Mouse (Mus musculus) R1 (cell line): ENCODE data around the gene Pde5a.

ENCODE experiments used
- DNase-seq: peaks from one replicate; pipeline ENCODE4 v3.0.0-alpha.2; 2018; ENCODE audit warnings: low read depth, low spot score

Pde5a gene

DNA sequence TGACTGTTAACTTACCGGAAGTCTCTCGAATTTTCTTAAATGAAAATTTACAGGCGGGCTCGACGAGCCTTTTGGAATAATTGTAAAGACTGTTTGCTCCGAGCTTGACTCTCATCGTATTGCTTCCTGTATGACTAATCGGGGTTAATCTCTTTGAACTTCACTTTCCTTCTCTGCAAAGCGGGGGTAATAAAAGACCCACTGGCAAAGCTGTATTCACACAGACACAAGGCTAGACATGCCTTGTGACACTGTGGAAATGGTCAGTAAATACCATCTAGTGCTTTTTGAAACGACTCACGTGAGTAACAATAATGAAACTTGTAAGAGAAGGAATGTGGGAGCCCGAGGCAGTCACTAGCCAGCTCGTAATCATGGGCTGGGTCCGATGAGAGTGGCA, 35.0 kb downstream of the Pde5a start:
- DNase-seq, result no peak

DNA sequence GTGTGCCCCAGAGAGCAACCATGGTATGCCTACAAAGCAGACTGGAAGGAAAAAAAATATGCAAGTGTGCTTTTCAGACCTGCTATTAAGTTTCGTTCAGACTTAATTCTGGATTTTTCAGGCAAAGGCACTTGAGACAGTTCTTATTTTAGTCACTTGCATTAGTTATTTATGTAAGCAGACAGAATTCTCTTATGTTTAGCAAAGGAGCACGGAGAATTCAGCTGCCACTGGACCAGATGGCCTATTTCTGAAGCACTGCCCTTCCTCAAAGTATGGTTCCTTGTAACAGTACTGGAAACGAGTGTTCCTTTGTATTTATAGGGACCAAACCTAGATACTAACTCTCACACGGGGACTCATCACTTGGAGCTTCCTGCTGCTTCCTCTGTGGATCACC, 38.2 kb downstream of the Pde5a start:
- no peak for DNase-seq

DNA sequence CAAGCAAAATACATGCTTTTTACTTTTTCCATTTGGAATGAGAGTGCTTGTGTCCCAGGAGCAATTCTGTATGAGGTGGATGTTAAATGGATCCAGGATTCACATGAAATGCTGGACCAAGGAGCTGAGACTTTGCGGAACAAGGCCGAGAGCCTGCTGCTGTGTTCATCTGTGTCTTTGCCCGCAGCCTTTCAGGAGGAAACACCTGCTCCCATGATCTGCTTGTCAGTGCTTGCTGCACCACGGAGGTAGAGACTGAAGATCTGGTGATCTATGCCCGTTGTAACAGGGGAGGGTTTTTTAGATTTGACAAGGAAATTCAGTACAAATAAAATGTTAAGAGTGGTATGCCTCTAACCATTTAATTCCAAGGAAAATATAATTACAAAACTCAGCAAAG, 39.1 kb downstream of the Pde5a start:
- no peak for DNase-seq

DNA sequence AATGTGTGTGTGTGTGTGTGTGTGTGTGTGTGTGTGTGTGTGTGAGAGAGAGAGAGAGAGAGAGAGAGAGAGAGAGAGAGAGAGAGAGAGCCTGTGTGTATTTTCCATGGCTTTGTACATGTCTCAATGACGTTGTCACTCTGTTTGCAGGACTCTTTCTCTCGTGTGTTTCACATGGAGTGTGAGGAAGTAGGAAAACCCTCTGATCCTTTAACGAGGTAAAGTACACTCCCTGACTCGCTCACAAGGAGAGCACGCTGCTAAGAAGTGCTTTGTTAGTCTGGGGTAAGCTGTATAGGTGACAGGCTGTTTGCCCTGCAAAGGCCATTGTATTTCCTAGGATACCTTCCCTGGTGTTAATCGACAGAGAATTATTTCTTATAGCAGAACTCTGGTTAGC, 52.7 kb downstream of the Pde5a start:
- no peak for DNase-seq

DNA sequence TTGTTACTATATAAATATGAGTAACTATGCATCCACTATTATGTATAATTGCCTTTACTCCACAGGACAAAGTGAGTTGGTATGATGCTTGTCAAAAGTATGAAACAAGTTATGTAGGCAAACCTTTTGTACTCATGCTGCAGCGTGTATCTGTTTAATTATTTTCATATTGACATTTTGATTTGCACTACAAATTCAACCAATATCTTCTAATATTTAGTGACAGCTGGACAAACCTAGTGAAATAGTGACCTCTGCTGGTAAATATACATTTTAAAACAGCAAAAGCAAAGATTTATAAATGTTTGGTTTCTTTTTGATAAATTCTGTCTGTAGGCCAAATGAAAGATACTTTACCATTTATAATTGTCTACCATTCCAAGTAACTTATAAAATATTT, 55.5 kb downstream of the Pde5a start:
- DNase-seq, result no peak

DNA sequence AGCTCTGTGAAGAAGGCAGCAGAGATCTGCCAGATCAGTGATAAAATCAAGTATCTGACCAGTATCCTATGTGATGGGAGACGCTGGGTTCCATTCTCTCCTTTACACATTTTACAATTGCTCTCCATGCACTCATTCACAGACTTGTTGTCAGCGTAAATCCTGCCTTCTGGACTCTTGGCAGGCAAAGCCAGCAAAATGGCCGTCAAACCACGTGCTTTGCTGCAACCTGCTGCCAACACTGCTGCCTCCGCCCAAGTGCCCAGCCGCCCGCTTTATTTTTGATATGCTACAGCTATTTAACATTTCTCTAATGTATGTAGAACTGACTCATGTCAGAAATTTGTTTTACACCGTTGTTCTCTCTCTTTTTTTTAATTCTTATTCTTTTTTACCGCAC, 59.6 kb downstream of the Pde5a start:
- peak; percentile 12 for DNase-seq

DNA sequence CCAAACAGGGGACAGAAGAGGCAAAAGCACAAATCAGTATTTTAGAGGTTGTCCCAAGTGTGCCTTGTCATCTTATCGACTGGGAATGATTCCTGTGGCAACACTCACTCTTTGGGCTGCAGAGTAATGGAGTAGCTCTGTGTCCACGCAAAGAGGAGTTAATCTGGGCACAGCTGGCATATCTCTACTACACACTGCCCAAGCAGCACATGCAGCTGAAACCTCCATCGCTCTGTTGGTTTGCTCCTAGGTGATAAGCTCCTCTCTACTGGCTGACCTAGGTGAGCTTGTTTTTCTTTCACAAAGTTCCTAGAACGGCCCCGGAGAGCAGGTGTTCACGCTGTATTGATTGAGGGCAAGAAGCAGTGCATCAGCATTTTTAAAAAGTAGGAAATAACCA, 60.8 kb downstream of the Pde5a start:
- DNase-seq, result no peak

DNA sequence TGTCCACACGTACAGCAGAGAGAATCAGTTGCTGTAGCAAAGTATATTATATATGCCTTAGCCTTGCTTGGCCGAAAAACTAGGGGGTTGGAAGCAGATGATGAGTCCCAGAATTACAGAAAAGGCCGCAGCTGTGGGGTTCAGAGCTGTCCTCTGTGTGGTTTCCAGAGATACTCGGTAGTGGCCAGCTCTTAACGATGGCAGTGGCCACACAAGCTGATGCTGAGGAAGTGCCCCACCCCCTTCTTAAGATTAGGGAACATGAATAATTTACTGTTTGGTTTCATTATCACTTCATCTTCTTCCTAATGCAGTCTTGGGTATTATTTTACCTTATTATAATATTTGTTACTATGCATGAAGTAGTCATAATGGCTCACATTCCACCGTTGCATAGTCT, 71.3 kb downstream of the Pde5a start:
- no peak for DNase-seq

DNA sequence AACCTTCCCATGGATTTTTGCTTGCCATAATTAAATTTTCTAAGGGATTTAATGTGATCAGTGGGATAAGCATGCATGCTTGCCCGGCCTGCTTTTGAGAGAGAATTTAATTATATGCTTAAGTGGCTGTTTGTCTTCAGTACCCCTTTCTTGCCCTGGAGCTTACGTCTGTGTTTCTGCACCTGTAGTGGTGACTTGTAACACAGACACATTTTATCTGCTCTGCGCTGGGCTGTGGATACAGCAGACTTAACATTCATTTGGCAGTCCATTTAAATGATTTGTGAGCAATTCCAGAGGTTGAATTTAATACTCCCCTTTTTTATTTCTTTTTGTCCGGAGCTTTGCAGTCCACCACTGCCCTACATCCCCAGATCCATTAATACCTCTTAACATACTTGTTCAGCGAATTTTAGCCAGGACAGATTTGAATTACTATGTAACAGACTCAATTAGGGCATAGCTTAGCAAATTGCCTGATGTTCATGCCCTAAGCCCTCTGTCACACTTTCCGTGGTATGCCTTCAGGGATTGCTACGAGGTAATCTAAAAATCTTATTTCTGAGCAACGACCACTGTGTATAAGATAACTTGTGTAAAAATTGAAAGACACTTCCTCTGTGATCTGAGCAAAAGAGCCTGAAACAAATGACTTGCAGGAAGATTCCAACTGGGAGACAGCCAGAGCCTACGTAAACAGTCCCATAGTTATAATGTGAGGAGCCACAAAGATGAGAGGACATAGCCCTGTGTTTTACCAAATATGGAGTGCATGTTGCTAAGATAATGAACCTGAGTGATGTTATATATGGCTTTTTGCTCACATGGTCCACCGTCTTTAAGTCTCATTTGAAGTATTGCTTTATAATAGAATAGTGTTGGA, 72.0 kb downstream of the Pde5a start:
- no peak for DNase-seq

DNA sequence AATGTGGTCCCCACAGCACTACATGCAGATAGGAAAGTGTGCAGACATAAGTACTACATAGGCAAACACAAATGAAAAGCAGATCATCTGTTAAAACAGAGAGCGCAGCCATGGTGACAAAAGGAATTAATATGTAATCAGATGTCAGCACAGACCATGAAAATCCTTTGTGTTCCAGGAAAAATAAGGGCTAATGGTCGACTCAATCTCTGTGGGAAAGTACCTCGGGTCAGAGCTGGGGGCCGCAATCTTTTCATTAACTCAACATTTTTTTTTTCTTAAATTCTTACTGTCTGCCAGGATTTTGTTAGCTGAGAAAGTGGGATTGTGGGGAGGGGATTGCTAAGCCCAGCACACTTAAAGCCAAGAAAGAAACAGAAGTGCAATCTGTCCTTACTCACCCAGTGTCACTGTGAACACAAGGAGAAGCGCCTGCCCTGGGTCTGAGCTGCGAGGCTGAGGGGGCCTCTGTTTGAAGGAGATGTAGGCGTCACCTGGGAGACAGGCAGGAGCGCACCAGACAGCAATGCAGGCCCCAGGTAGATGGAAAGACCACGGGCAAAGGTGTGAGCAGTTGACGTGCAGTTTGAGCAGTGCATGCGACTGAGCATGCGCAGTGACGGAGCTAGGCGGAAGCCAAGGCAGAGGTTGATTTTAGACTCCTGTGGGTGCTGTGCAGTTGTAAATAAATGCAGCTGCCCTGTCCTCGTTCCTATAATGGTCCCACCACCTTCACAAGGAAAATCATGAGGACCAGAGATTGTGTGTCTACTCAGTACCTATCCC, 72.9 kb downstream of the Pde5a start:
- DNase-seq, result no peak

DNA sequence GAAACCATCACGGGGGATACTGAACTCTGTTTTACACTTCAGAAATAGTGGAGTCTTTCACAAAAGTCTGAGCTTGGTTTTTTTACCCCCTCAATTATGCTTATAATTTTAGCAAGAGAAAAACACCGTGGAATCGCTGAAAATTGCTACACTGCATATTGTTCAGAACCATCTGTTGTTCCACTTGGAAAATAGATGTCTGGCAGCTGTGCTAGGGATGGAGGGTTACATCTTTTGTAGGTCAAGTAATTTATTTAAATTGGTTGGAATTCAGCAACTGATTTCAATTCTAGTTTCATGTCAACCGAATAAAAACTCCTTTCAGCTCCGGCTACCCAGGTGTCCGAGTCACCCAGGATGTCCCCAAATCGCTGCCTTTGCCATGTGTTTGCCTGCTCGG, 78.6 kb downstream of the Pde5a start:
- DNase-seq, result no peak

DNA sequence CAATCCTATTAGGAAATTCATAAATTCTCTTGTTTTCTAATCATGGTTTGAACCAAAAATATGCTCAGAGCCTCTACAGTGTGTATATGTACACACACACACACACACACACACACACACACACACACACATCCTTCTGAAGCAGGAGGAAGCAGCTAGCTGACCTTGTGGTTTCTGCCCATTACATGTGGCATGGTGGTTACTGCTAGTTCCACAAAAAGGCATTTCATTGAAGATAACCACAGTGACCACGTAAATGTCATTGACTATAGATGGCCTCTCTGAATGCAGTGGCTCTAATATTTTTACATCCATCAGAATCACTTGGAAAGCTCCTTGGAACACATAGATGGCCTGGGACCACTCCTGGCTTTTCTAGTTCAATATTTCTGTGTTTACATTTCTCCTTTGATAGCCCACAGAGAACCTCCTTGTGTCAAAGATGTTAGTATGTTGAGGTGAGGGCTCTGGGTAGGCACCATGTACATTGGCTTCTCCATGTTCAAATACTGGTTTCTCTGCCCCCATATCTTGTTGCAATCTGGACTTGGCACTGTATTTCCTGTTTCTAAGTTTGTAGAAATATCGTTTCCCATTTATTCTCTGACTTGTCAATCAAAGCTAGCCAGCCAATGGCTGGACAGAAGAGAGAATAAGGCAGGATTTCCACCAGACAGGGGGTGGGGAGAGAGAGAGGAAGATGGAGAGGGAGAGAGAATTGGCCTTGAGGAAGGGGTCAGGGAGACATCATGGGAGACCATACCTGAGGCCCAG, 81.5 kb downstream of the Pde5a start:
- DNase-seq, result no peak

DNA sequence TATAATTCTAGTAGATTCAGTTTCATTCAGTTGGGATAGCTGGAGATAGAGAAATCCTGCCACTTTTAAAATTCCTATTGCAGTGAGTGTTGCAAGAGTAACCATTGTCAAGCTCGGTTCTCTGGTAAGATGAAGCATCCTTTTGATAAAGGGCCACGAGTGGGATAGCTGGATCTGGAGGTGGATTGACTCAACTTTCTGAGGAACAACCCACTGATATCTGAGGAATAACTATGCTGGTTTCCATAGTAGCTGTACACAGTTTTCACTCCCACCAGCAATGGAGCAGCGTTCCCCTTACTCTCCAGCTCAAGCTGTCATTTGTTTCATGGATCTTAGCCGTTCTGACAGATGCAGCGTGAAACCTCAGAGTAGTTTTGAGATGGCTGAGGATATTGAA, 82.2 kb downstream of the Pde5a start:
- DNase-seq, result no peak

DNA sequence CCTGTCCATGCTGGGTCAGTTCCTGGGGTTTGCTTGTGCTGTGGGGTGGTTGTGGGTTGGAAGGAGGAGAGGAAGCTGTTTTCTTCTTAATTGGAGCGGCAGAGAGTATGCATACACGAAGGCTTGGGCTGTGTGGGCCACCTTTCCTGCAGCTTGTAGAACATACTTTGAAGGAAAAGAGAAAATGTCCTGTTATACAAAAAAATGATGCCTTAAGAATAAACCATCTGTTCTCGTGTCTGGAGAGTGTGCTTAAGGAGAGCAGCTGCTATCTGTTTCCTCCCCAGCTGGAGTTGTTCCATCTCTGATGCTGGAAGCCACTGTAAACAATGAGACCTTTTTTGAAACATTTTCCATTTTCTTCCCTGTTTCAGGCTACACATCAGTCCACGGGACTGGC, 85.8 kb downstream of the Pde5a start:
- no peak for DNase-seq

DNA sequence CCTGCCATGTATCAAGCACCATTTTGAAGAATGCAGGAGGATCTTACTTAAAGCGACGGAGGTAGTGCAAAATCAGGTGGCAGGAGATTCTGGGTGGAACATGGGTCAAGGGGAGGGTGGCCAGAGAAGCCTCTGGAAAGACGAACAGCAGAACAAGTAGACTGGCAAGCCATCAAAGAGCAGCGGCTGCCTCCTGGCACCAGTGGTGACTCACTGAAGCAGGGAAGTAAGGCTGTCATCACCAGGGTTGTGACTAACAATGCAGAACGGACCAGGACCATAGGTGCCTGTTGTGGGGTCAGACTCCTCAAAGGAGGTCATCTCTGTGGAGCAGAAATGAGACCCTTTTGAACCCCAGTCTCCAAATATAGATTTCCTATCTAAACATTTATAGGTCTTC, 89.5 kb downstream of the Pde5a start:
- DNase-seq, result no peak

DNA sequence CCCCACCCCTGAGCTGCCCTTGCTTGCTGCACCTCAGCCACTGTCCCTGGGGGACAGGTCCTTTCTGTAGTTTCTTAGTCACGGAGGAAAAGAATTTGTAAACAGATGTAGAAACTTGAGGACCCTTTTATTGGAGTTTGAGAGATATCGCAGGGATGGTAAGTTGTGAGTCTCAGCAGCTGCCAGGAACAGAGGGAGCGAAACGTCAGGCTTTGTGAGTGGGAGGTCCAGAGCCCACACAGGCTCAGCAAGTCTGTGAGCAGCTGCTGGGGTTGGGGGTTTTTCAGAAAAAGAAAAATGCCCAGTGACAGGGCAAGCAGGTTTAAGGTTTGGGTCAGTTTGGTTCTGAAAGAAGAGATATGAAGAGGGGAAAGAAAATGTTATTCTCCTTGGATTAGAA, 92.0 kb downstream of the Pde5a start:
- DNase-seq, result no peak

DNA sequence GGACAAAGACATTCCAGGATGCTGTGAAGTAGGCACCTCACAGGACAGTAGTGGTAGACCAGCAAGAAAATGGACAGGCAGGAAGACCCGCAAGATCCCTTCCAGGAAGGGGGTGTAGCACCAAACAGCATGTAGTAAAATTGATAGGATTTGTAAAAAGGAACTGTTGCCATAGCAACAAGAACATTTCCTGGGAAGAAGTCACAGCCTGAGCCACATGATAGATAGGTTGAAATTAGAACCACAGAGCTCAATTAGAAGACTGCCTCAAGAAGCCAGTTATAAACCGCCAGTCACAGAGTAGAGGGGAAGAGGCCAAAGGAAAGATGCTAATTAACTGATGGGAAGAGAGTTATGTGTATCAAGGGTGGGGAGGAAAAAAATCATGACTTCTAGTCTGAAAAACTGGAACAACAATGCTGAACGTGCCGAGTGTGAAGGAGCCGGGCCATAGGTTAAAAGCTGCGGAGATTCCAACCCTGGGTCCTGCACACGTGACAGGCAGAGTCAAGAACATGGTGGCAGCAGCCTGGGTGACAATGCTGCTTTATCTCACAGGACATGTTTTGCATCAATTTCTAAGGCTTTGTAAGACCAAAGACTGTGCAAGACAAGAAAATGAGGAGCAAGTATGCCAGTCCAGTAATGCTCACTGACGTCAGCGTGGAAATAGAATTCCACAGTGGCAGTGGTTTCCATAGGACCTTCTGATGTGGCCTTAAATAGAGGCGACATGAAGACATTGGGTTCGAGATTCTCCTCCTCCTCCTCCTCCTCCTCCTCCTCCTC, 99.7 kb downstream of the Pde5a start:
- DNase-seq, result no peak

DNA sequence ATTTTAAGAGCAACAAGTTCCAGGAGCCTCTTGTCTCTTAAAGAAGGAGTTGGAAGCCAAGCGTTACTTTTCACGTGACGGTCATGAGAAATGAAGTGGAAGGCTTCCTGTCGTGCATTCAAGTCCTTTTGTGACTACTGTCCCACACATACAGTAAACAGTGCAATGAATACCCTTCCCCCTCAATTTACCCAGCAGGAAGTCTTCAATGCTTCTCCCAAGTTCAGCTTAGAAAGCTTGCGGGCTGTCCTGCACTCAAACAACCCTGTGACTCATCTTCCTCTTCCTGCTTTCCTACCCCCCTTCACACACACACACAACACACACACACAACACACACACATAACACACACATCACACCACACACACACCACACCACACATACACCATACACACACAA, 105.8 kb downstream of the Pde5a start:
- DNase-seq, result peak; percentile 24

DNA sequence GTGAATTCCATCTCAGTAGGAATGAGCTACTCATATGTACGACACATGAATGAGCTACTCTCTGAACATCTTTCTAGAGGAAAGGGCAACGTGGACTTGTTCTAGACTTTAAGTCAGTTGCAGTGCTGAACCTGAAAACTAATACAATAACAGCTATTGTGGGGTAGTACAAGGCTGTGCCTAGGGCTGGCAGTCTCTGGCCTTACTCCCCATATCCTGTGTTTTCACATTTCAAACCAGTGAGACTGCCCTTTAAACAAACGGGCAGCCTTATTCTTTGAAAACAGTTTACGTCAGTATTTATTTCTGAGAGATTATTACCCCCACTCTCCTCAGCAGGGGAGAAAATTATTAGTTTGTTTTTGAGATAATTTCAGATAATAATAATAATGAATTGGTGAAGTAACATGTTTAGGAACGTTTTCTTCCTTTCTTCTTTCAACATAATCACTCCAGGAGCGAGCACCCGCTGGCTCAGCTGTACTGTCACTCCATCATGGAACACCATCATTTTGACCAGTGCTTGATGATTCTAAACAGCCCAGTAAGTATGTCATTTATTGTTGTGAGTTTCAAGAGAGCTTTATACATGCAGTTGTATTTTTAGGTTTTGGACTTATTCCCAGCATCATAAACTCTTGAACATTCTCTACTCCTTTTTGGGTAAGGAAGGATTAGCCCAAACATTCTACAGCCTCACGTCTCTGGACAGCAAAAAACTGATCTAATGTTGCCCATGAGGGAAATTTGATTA, 106.5 kb downstream of the Pde5a start:
- DNase-seq, result no peak

DNA sequence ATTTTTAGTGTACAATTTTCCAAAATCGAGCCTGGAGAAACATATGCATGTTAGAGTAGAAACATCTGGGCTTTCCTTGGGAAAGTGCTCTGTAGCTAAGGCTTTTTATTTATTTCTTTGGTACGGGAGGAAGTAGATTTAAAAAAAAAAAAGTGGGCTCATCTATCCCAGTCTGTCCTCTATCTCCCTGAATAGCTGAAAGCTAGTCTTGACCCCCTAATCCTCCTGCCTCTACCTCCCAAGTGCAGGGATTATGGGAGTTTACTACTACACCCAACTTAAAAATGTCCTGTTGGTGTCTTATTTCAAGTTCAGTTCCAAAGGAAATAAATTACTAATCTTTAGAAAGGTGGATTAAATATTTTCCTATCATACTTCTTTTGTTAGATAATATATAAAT, 108.9 kb downstream of the Pde5a start:
- DNase-seq, result no peak
